Mouse (Mus musculus) brain, embryonic 14.5 days (tissue): ENCODE measurements around the gene Lancl1. TPM values are rescaled to one million over a fixed set of nuclear protein-coding genes. Genes with fewer than 3 reads are reported as not detected.

Experiments used
- DNase-seq: peaks from one replicate; pipeline ENCODE4 v3.0.0-alpha.2; 2011; ENCODE audit warnings: low read depth
- CTCF ChIP-seq: fragments of 200-500 bp; IDR thresholded peaks from 2 replicates; pipeline ENCODE4 v1.5.1; 2012; ENCODE audit warnings: inconsistent platforms, mild to moderate bottlenecking, moderate library complexity, borderline replicate concordance; ENCODE audit not compliant: insufficient read depth, insufficient read length; ENCODE audit errors: extremely low read depth
- POLR2A ChIP-seq: fragments of 200-500 bp; IDR thresholded peaks from 2 replicates; pipeline ENCODE4 v1.6.1; 2012; ENCODE audit warnings: mild to moderate bottlenecking, inconsistent platforms, borderline replicate concordance; ENCODE audit not compliant: poor library complexity, insufficient read depth, insufficient read length, severe bottlenecking; ENCODE audit errors: extremely low read depth
- polyA plus RNA-seq: library from polyadenylated mRNA; depleted of rRNA; stranded (reverse); fragments of >200 nt; gene quantifications from 2 replicates; pipeline ENCODE4 v1.2.3, GENCODE M21; 2012; rRNA removed

Lancl1 gene
- polyA plus RNA-seq, 1 experiment, result 152 TPM

DNA sequence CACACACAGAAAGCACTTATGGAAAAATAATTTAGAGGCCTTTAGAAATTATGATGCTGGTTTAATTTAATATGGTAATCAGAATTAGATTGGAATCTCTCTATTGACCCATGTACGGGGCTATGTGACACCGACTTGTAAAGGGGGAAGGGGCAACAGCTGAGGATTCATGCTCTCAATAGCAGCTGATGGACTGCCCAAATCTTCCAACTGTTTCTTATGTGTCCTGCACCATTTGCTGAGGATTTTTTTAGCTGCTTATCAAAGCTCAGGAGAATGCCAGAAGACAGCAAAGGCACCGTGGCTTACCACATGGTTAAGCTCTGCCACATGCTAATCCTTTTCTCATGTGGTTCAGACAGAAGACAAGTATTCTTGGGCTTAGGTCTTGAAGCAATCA lies 87.6 kb downstream of the Lancl1 start:
- no peak for DNase-seq
- no peak for TF ChIP-seq CTCF
- TF ChIP-seq POLR2A, result no peak

Other genes starting within 250 kb of the Lancl1 start
- gene Kansl1l, start 221.3 kb downstream of the Lancl1 start, polyA plus RNA-seq, result 14.0 TPM in 2 replicates
- gene Acadl, start 175.6 kb downstream of the Lancl1 start, polyA plus RNA-seq, result 9.6 and 18.0 TPM in 2 replicates
- 1.3 and 1.4 TPM in 2 replicates for gene Myl1, start 93.5 kb downstream of the Lancl1 start, polyA plus RNA-seq
- 0.21 and 0.26 TPM in 2 replicates for gene Cps1, start 84.2 kb upstream of the Lancl1 start, polyA plus RNA-seq